Mouse (Mus musculus) liver, postnatal 0 days (tissue): ENCODE data around the gene Sertad2. TPM values are rescaled to one million over a fixed set of nuclear protein-coding genes. Genes with fewer than 3 reads are reported as not detected.
A peak's percentile ranks its signal among the peaks of the same experiment; 100 is the strongest.

Source experiments
- ATAC-seq: fragments of 200-750 bp; cut with Nextera tagmentation; 2 replicates; pipeline ENCODE4 v1.8.0; 2017; ENCODE audit warnings: mild to moderate bottlenecking, moderate library complexity
- DNase-seq: peaks from one replicate; pipeline ENCODE4 v3.0.0-alpha.2; 2016
- H3K27ac ChIP-seq: fragments of 300-500 bp; sonication (generic); 2 replicates; pipeline ENCODE4 v1.5.1; 2014; ENCODE audit warnings: antibody characterized with exemption, moderate library complexity, mild to moderate bottlenecking, low read depth
- H3K27me3 ChIP-seq: fragments of 300-500 bp; sonication (generic); 2 replicates; pipeline ENCODE4 v1.6.1; 2014; ENCODE audit warnings: low read length, control low read depth, mixed read lengths; ENCODE audit not compliant: insufficient read depth
- H3K36me3 ChIP-seq: fragments of 300-500 bp; sonication (generic); replicated peaks from 2 replicates; pipeline ENCODE4 v1.6.1; 2014; ENCODE audit warnings: mild to moderate bottlenecking, control low read depth, low read length, moderate library complexity, mixed read lengths; ENCODE audit not compliant: insufficient read depth
- H3K4me1 ChIP-seq: fragments of 300-500 bp; sonication (generic); 2 replicates; pipeline ENCODE4 v1.6.1; 2014; ENCODE audit warnings: antibody characterized with exemption, mild to moderate bottlenecking, control low read depth; ENCODE audit not compliant: insufficient read depth
- H3K4me2 ChIP-seq: fragments of 300-500 bp; sonication (generic); 2 replicates; pipeline ENCODE4 v1.6.1; 2014; ENCODE audit warnings: low read depth, mild to moderate bottlenecking, low read length, moderate library complexity, mixed read lengths
- H3K4me3 ChIP-seq: fragments of 300-500 bp; sonication (generic); 2 replicates; pipeline ENCODE4 v1.5.1; 2014; ENCODE audit warnings: low read depth, low read length
- H3K9ac ChIP-seq: fragments of 300-500 bp; sonication (generic); replicated peaks from 2 replicates; pipeline ENCODE4 v1.6.1; 2014; ENCODE audit warnings: mild to moderate bottlenecking, moderate library complexity
- H3K9me3 ChIP-seq: fragments of 300-500 bp; sonication (generic); 2 replicates; pipeline ENCODE4 v1.6.1; 2016; ENCODE audit warnings: mild to moderate bottlenecking, control low read depth, low read length, mixed read lengths
- CTCF ChIP-seq: sonication (generic); IDR thresholded peaks from 2 replicates; pipeline ENCODE4 v1.5.1; 2016; ENCODE audit warnings: antibody characterized with exemption, low read depth
- EP300 ChIP-seq: IDR thresholded peaks from 2 replicates; pipeline ENCODE4 v1.6.1; 2016; ENCODE audit warnings: antibody characterized with exemption, low read depth, mild to moderate bottlenecking
- WGBS: fragments of 180-500 bp; shearing (Covaris S2); extraction: QIAGEN DNeasy Blood & Tissue Kit; methylation state at CpG from one replicate; pipeline ENCODE4 v1.1.7; 2014; ENCODE audit not compliant: insufficient replicate concordance; 5-methylcytosine and 5-hydroxymethylcytosine counted together
- polyA plus RNA-seq: library from polyadenylated mRNA; unstranded; fragments of >200 nt; fragmentation: Nextera tagmentation; extraction: Ambion mirVana; gene quantifications from 2 replicates; pipeline ENCODE4 v1.2.1, GENCODE M21; 2015

The Sertad2 gene
- polyA plus RNA-seq, 1 experiment from 2014 or later: 24.0 TPM

DNA sequence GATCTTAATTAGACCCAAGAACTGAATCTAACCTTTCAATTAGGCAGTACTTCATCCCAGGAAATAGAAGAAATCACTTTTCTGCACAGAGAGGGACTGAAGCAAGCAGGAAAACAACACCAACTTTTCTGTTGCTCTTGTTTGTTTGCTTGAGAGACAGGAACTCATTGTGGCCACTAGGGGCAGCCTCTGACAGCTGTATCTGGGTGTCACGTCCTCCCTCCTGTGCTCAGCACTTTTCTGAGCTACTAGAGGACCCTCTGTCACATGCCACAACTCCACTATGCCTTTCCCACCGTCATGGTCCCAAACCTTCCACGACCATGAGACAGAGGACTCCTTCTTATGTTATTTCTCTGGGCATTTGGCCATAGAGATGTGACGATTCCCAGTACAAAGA, 118.6 kb downstream of the Sertad2 start:
- H3K4me3 ChIP-seq: no peak overlapping the region
- no peak overlapping the region for H3K4me2 ChIP-seq
- peak; percentile 87 for TF ChIP-seq CTCF
- TF ChIP-seq EP300: no peak
- no peaks in the 10 kb centered on the region for H3K27me3 ChIP-seq
- no peaks in the 10 kb centered on the region for H3K9me3 ChIP-seq
- DNase-seq (peak; percentile 53), ATAC-seq (no peak)
- no peak overlapping the region for H3K9ac ChIP-seq
- H3K36me3 ChIP-seq: no peaks in the 10 kb centered on the region
- H3K4me1 ChIP-seq: no peaks in the 10 kb centered on the region
- WGBS: 35% methylated on average over 4 of the region's 4 CpGs
- H3K27ac ChIP-seq: no peak overlapping the region

DNA sequence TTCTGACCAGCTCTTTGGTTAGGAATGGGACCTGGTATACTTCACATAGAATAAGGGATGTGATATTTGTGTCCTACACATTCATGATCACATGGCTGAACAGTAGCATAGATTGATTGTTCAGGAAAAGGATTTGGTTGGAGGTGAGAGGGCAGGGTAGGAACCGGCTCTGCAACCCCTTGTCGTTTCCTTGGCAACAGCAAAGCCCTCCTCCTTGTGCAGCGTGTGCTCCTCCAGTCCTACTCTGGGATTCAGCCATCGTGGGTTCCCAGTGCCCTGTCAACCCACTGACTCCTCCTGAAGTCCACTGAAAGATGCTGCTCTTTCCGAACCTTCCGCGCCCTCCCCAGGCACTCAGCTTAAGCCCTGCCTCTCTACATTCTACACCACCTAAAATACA, 119.8 kb downstream of the Sertad2 start:
- H3K27ac ChIP-seq: no peak overlapping the region
- 70% methylated on average over 7 of the region's 7 CpGs for WGBS

DNA sequence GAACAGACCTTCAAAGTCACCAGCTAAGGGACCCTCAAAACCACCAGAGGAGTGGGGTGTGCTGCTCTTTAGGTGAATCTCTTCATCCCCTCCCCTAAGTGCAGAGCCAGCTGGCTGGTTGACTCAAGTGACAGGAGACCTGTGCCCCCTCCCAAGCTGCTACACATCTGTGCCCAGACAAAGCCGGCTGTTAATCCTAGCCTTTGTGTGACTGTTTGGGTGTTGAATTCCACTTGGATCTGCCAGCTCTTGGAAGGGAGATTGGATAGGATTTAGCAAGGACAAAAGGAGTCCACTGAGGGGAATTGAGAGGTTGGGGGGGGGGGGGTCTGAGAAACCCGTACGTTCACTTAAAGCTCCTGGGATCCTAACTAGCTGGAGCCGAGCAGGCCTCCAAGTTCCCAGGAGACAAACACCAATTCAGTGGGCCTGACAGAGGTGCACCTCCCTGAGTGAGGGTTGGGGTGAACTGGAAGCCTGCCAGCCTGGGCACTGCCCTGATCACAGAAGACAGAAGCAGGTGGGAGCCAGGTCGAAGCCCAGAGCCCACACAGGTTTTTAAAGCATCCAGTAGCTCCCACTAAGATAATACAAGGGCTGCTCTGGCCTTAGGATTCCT, 120.6 kb downstream of the Sertad2 start:
- 78% methylated on average over 5 of the region's 5 CpGs for WGBS
- H3K4me1 ChIP-seq: no peaks in the 10 kb centered on the region
- no peaks in the 10 kb centered on the region for H3K36me3 ChIP-seq
- no peak overlapping the region for H3K9ac ChIP-seq
- no peaks in the 10 kb centered on the region for H3K27me3 ChIP-seq
- H3K27ac ChIP-seq: no peak overlapping the region
- DNase-seq (no peak), ATAC-seq (no peak)
- TF ChIP-seq CTCF (no peak), EP300 (no peak)
- no peaks in the 10 kb centered on the region for H3K9me3 ChIP-seq
- H3K4me2 ChIP-seq: no peak overlapping the region
- no peak overlapping the region for H3K4me3 ChIP-seq

More for the DNA sequence above, 119.8 kb downstream of the Sertad2 start:
- Histone ChIP-seq H3K36me3 (no peaks in the 10 kb centered on the region), H3K27me3 (no peaks in the 10 kb centered on the region), H3K9me3 (no peaks in the 10 kb centered on the region), H3K4me1 (no peaks in the 10 kb centered on the region), H3K9ac (no peak overlapping the region), H3K4me3 (no peak overlapping the region), H3K4me2 (no peak overlapping the region)
- TF ChIP-seq CTCF: no peak
- TF ChIP-seq EP300: no peak
- ATAC-seq: no peak
- DNase-seq: no peak

DNA sequence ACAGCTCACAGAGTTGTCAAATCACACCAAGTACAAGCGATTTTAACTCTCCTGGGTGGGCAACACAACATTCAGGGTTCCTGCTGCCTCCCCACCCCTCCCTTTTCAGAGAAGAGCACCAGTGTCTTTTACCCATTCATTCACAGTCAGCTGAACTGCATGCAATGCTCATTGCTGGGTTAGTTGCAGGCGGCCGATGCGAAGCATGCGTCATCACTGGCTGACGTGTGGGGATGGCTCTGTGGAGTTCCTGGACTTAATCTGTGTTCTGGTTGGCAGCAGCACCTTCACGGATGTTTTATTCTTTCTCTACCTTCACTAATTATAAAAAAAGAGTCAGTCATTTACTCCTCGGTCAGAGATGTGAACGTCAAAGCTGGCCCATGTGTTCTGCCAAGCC, 121.8 kb downstream of the Sertad2 start:
- H3K4me1 ChIP-seq: no peaks in the 10 kb centered on the region
- no peak for ATAC-seq
- 82% methylated on average over 9 of the region's 9 CpGs for WGBS

DNA sequence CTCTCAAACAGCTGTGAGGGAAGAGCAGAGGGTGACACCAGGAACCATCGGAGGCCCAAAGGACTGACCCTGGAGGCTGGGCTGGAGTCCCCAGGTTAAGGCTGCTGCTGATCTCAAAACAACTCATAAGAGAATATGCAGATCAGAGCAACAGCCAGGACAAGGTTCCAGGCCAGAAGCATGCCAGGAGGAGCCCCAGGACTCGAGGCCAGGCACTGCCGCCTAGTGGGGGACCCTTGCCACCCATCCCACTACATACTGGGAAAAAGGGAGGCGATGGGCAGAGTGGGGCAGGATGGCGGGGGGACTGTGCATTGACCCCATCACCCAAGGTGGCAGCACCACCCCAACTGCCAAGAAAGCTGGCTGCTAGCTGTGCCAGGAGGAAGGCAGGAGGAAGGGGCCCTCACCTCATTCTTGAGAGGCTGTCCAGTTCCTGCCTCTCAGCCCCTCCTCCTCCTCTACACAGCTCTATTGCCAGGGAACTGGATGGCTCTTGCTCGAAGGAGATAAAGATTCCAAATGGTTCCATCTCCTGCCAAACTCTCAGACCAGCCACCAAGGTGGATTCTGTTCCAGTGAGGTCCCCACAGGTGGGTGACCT, 128.8 kb downstream of the Sertad2 start:
- 50% methylated on average over 6 of the region's 6 CpGs for WGBS
- Histone ChIP-seq H3K4me2 (no peak overlapping the region), H3K9ac (no peak overlapping the region), H3K27ac (no peak overlapping the region), H3K27me3 (no peaks in the 10 kb centered on the region), H3K4me1 (no peaks in the 10 kb centered on the region), H3K36me3 (no peaks in the 10 kb centered on the region), H3K9me3 (no peaks in the 10 kb centered on the region), H3K4me3 (no peak overlapping the region)
- ATAC-seq (no peak), DNase-seq (no peak)
- TF ChIP-seq EP300: no peak
- TF ChIP-seq CTCF: peak; percentile 49

More for the DNA sequence above, 121.8 kb downstream of the Sertad2 start:
- Histone ChIP-seq H3K27me3 (no peaks in the 10 kb centered on the region), H3K4me3 (no peak overlapping the region), H3K9me3 (no peaks in the 10 kb centered on the region), H3K9ac (no peak overlapping the region), H3K36me3 (no peaks in the 10 kb centered on the region), H3K4me2 (no peak overlapping the region), H3K27ac (no peak overlapping the region)
- TF ChIP-seq EP300 (no peak), CTCF (no peak)
- no peak for DNase-seq

DNA sequence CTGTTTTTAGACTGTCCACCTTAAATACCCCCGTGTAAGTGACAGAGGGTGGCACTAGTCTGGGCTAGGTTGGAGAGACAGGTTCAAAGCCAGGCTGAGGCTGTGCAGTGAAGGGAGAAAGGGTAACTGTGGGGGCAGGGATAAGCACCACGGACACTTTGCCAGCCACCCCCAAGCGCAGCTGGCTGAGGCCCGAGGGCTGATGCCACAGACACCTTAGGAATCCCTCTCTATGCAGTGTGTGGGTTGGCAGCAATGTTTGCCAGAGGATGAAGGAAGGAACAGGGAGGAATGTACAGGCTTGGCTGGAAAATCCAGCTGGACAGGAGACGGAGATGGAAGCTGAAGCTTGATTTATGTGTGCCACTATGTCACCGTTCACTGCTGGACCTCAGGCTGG, 129.5 kb downstream of the Sertad2 start:
- ATAC-seq (no peak), DNase-seq (no peak)
- TF ChIP-seq CTCF: no peak
- TF ChIP-seq EP300: no peak
- H3K9ac ChIP-seq: no peak overlapping the region
- 50% methylated on average over 6 of the region's 6 CpGs for WGBS
- H3K27ac ChIP-seq: no peak overlapping the region
- no peaks in the 10 kb centered on the region for H3K9me3 ChIP-seq
- no peaks in the 10 kb centered on the region for H3K4me1 ChIP-seq
- no peaks in the 10 kb centered on the region for H3K27me3 ChIP-seq
- no peak overlapping the region for H3K4me2 ChIP-seq
- no peak overlapping the region for H3K4me3 ChIP-seq
- H3K36me3 ChIP-seq: no peaks in the 10 kb centered on the region

DNA sequence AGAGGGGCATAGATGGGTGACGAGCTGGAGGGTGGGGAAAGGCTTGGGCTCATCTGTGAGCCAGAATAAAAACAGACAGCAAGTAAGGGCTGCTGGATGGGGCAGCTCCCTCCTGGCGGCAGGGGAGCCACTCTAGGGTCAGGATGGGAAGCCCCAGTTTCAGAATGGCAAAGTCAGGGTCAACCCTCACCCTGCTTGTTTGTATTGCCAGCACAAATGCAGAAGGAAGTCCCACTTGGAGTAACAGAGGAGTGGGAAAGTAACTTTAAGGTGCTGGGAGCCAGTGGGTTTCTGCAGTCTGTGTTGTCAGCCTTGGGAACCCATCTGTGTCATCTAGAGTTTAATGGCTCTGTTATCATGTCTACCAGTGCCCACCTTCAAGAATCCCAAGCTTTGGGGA, 136.3 kb downstream of the Sertad2 start:
- H3K9ac ChIP-seq: no peak overlapping the region
- TF ChIP-seq CTCF: no peak
- no peak for TF ChIP-seq EP300
- 68% methylated on average over 2 of the region's 2 CpGs for WGBS
- 0 out of 2 replicates have a peak, but pooled peaks cover 1% of the 10 kb centered on the region for H3K36me3 ChIP-seq
- H3K4me3 ChIP-seq: no peak overlapping the region
- H3K27me3 ChIP-seq: no peaks in the 10 kb centered on the region
- no peak overlapping the region for H3K4me2 ChIP-seq
- ATAC-seq: no peak
- no peak overlapping the region for H3K27ac ChIP-seq
- no peaks in the 10 kb centered on the region for H3K9me3 ChIP-seq
- DNase-seq: no peak
- H3K4me1 ChIP-seq: no peaks in the 10 kb centered on the region
